Mouse (Mus musculus) limb, embryonic 11.5 days (tissue): Measurements from ENCODE around the gene Tsga10ip. TPM values are rescaled to one million over a fixed set of nuclear protein-coding genes. Genes with fewer than 3 reads are reported as not detected.
A peak's percentile ranks its signal among the peaks of the same experiment; 100 is the strongest.

Experiments
- ATAC-seq: fragments of 200-750 bp; cut with Nextera tagmentation; 2 replicates; pipeline ENCODE4 v1.8.0; 2017; ENCODE audit warnings: low read depth; ENCODE audit not compliant: insufficient number of reproducible peaks, low FRiP score, low TSS enrichment
- DNase-seq: peaks from one replicate; pipeline ENCODE4 v3.0.0-alpha.2; 2015; ENCODE audit warnings: low spot score
- H3K27ac ChIP-seq: fragments of 300-500 bp; sonication (generic); replicated peaks from 2 replicates; pipeline ENCODE4 v1.5.1; 2014; ENCODE audit warnings: low read depth, mild to moderate bottlenecking, low read length
- H3K27me3 ChIP-seq: fragments of 300-500 bp; sonication (generic); 2 replicates; pipeline ENCODE4 v1.6.1; 2014; ENCODE audit warnings: mild to moderate bottlenecking, low read length, mixed read lengths; ENCODE audit not compliant: control insufficient read depth, insufficient read depth
- H3K36me3 ChIP-seq: fragments of 300-500 bp; sonication (generic); 2 replicates; pipeline ENCODE4 v1.6.1; 2014; ENCODE audit warnings: mild to moderate bottlenecking, low read length, moderate library complexity, mixed read lengths; ENCODE audit not compliant: control insufficient read depth, insufficient read depth
- H3K4me1 ChIP-seq: fragments of 300-500 bp; sonication (generic); 2 replicates; pipeline ENCODE4 v1.6.1; 2014; ENCODE audit warnings: low read length, mixed read lengths; ENCODE audit not compliant: control insufficient read depth, insufficient read depth
- H3K4me2 ChIP-seq: fragments of 300-500 bp; sonication (generic); 2 replicates; pipeline ENCODE4 v1.6.1; 2014; ENCODE audit warnings: low read depth, mild to moderate bottlenecking, moderate library complexity; ENCODE audit not compliant: severe bottlenecking
- H3K4me3 ChIP-seq: fragments of 300-500 bp; sonication (generic); 2 replicates; pipeline ENCODE4 v1.5.1; 2014; ENCODE audit warnings: low read depth, low read length
- H3K9ac ChIP-seq: fragments of 300-500 bp; sonication (generic); 2 replicates; pipeline ENCODE4 v1.6.1; 2014; ENCODE audit warnings: mild to moderate bottlenecking, low read length
- H3K9me3 ChIP-seq: fragments of 300-500 bp; sonication (generic); 2 replicates; pipeline ENCODE4 v1.6.1; 2016; ENCODE audit warnings: low read length; ENCODE audit not compliant: control insufficient read depth
- WGBS: fragments of 180-500 bp; shearing (Covaris S2); extraction: QIAGEN DNeasy Blood & Tissue Kit; methylation state at CpG from one replicate; pipeline ENCODE4 v1.1.7; 2014; 5-methylcytosine and 5-hydroxymethylcytosine counted together
- polyA plus RNA-seq: library from polyadenylated mRNA; unstranded; fragments of >200 nt; fragmentation: Nextera tagmentation; extraction: Ambion mirVana; gene quantifications from 2 replicates; pipeline ENCODE4 v1.2.1, GENCODE M21; 2014

Tsga10ip gene
- polyA plus RNA-seq, 1 experiment from 2014 or later, result not detected

GRCm38 (mm10) chr19:5419630-5420029 lies 17.3 kb upstream of the Tsga10ip start:
- H3K9me3 ChIP-seq, result no peaks in the 10 kb centered on the region
- no peaks in the 10 kb centered on the region for H3K27me3 ChIP-seq
- H3K4me1 ChIP-seq, result peaks cover 9% of the 10 kb centered on the region
- WGBS, result 93% methylated on average over 9 of the region's 9 CpGs
- peaks cover 13% of the 10 kb centered on the region for H3K36me3 ChIP-seq
- H3K9ac ChIP-seq, result no peak overlapping the region
- H3K4me3 ChIP-seq, result no peak overlapping the region
- no peak overlapping the region for H3K4me2 ChIP-seq
- ATAC-seq, result no peak
- H3K27ac ChIP-seq, result no peak overlapping the region
- no peak for DNase-seq

GRCm38 (mm10) chr19:5418750-5419466 lies 16.6 kb upstream of the Tsga10ip start:
- Histone ChIP-seq H3K4me2 (no peak overlapping the region), H3K4me3 (no peak overlapping the region), H3K36me3 (peaks cover 13% of the 10 kb centered on the region), H3K27me3 (no peaks in the 10 kb centered on the region), H3K27ac (no peak overlapping the region), H3K9me3 (no peaks in the 10 kb centered on the region), H3K4me1 (peaks cover 9% of the 10 kb centered on the region), H3K9ac (no peak overlapping the region)
- DNase-seq, result no peak
- whole genome bisulfite sequencing, result 95% methylated on average over 8 of the region's 8 CpGs
- ATAC-seq, result no peak

GRCm38 (mm10) chr19:5414534-5414957 lies 12.2 kb upstream of the Tsga10ip start:
- no peak for DNase-seq
- H3K9me3 ChIP-seq, result no peaks in the 10 kb centered on the region
- H3K36me3 ChIP-seq, result no peaks in the 10 kb centered on the region
- H3K9ac ChIP-seq, result no peak overlapping the region
- no peak overlapping the region for H3K27ac ChIP-seq
- H3K27me3 ChIP-seq, result no peaks in the 10 kb centered on the region
- H3K4me3 ChIP-seq, result no peak overlapping the region
- no peak for ATAC-seq
- no peaks in the 10 kb centered on the region for H3K4me1 ChIP-seq
- WGBS, result 62% methylated on average over 2 of the region's 2 CpGs
- H3K4me2 ChIP-seq, result no peak overlapping the region

GRCm38 (mm10) chr19:5413840-5414239 lies 11.5 kb upstream of the Tsga10ip start:
- no peaks in the 10 kb centered on the region for H3K4me1 ChIP-seq
- WGBS, result 77% methylated on average over 4 of the region's 4 CpGs

GRCm38 (mm10) chr19:5411961-5412360 lies 9.6 kb upstream of the Tsga10ip start:
- ATAC-seq (no peak), DNase-seq (no peak)
- no peak overlapping the region for H3K4me3 ChIP-seq
- WGBS, result 69% methylated on average over 5 of the region's 5 CpGs
- H3K27me3 ChIP-seq, result no peaks in the 10 kb centered on the region
- H3K36me3 ChIP-seq, result no peaks in the 10 kb centered on the region
- H3K9me3 ChIP-seq, result no peaks in the 10 kb centered on the region
- no peak overlapping the region for H3K9ac ChIP-seq
- 0 out of 2 replicates have a peak, but pooled peaks cover 3% of the 10 kb centered on the region for H3K4me1 ChIP-seq
- no peak overlapping the region for H3K27ac ChIP-seq
- H3K4me2 ChIP-seq, result no peak overlapping the region

More at GRCm38 (mm10) chr19:5413840-5414239, 11.5 kb upstream of the Tsga10ip start:
- no peak overlapping the region for H3K27ac ChIP-seq
- H3K9me3 ChIP-seq, result no peaks in the 10 kb centered on the region
- ATAC-seq, result no peak
- no peak overlapping the region for H3K9ac ChIP-seq
- no peak for DNase-seq
- no peaks in the 10 kb centered on the region for H3K27me3 ChIP-seq
- H3K4me2 ChIP-seq, result no peak overlapping the region
- H3K36me3 ChIP-seq, result no peaks in the 10 kb centered on the region
- no peak overlapping the region for H3K4me3 ChIP-seq

GRCm38 (mm10) chr19:5410641-5411040 lies 8.3 kb upstream of the Tsga10ip start:
- WGBS, result 86% methylated on average over 5 of the region's 5 CpGs
- Histone ChIP-seq H3K4me3 (no peak overlapping the region), H3K36me3 (no peaks in the 10 kb centered on the region), H3K27ac (no peak overlapping the region), H3K9me3 (no peaks in the 10 kb centered on the region), H3K27me3 (no peaks in the 10 kb centered on the region), H3K4me1 (0 out of 2 replicates have a peak, but pooled peaks cover 5% of the 10 kb centered on the region), H3K4me2 (no peak overlapping the region), H3K9ac (no peak overlapping the region)
- no peak for ATAC-seq
- DNase-seq, result no peak

GRCm38 (mm10) chr19:5409068-5409467 lies 6.7 kb upstream of the Tsga10ip start:
- WGBS, result 57% methylated on average over 5 of the region's 5 CpGs

GRCm38 (mm10) chr19:5408057-5409001 lies 6.0 kb upstream of the Tsga10ip start:
- peak overlapping the region; percentile 73 for H3K4me2 ChIP-seq
- H3K27me3 ChIP-seq, result no peaks in the 10 kb centered on the region
- H3K9me3 ChIP-seq, result no peaks in the 10 kb centered on the region
- no peak overlapping the region for H3K9ac ChIP-seq
- DNase-seq (no peak), ATAC-seq (no peak)
- H3K36me3 ChIP-seq, result no peaks in the 10 kb centered on the region
- H3K27ac ChIP-seq, result no peak overlapping the region
- WGBS, result 94% methylated on average over 13 of the region's 13 CpGs
- no peak overlapping the region; the same call in 1 of the 2 replicates for H3K4me3 ChIP-seq
- 0 out of 2 replicates have a peak, but pooled peaks cover 5% of the 10 kb centered on the region for H3K4me1 ChIP-seq

More at GRCm38 (mm10) chr19:5409068-5409467, 6.7 kb upstream of the Tsga10ip start:
- DNase-seq, result no peak
- H3K36me3 ChIP-seq, result no peaks in the 10 kb centered on the region
- no peak overlapping the region for H3K4me2 ChIP-seq
- 0 out of 2 replicates have a peak, but pooled peaks cover 5% of the 10 kb centered on the region for H3K4me1 ChIP-seq
- no peaks in the 10 kb centered on the region for H3K9me3 ChIP-seq
- no peak overlapping the region for H3K4me3 ChIP-seq
- no peak overlapping the region for H3K27ac ChIP-seq
- no peak for ATAC-seq
- no peak overlapping the region for H3K9ac ChIP-seq
- H3K27me3 ChIP-seq, result no peaks in the 10 kb centered on the region
